Mouse (Mus musculus): ENCODE measurements at regions not wholly inside any gene's neighbourhood (a gene's known extent, or its start where the extent isn't known, plus 50 kb on each side); places are given as distances from the start of the nearest gene placed in this dataset.

- intact Hi-C loops (cut with DNase I): no loop called here
- no peak for DNase-seq (ENCODE audit: extremely low spot score in 1 of 2, low spot score in 2 of 2)
Observed at GRCm38 (mm10) chr13:43852888-43853287, 68.3 kb downstream of the Cd83 start.

- DNase-seq (ENCODE audit: extremely low spot score in 1 of 2, low spot score in 2 of 2): no peak
- intact Hi-C loops (cut with DNase I): no loop called here
Observed at GRCm38 (mm10) chr13:43854973-43855372, 70.4 kb downstream of the Cd83 start.

- no peak for DNase-seq (ENCODE audit: extremely low spot score in 1 of 2, low spot score in 2 of 2)
- intact Hi-C loops (cut with DNase I): no loop called here
Observed at GRCm38 (mm10) chr13:43860932-43861331, 76.4 kb downstream of the Cd83 start.

GRCm38 (mm10) chr13:43861424-43861823 lies 76.8 kb downstream of the Cd83 start:
- no peak for DNase-seq (ENCODE audit: extremely low spot score in 1 of 2, low spot score in 2 of 2)
- intact Hi-C loops (cut with DNase I): no loop called here

GRCm38 (mm10) chr13:43862056-43862455 lies 77.5 kb downstream of the Cd83 start:
- intact Hi-C loops (cut with DNase I): no loop called here
- no peak for DNase-seq (ENCODE audit: extremely low spot score in 1 of 2, low spot score in 2 of 2)

- intact Hi-C loops (cut with DNase I): no loop called here
- DNase-seq (ENCODE audit: extremely low spot score in 1 of 2, low spot score in 2 of 2): no peak
Observed at GRCm38 (mm10) chr13:43862586-43862985, 78.0 kb downstream of the Cd83 start.

- intact Hi-C loops (cut with DNase I): no loop called here
- DNase-seq (ENCODE audit: extremely low spot score in 1 of 2, low spot score in 2 of 2): no peak
Observed at GRCm38 (mm10) chr13:43863581-43864100, 79.1 kb downstream of the Cd83 start.

- intact Hi-C loops (cut with DNase I): no loop called here
- peak; percentile 96 to 100 for DNase-seq (ENCODE audit: extremely low spot score in 1 of 2, low spot score in 2 of 2)
Observed at GRCm38 (mm10) chr13:43864153-43864861, 79.7 kb downstream of the Cd83 start.

GRCm38 (mm10) chr13:43865036-43865435 lies 80.5 kb downstream of the Cd83 start:
- intact Hi-C loops (cut with DNase I): loop anchor here (5.0 kb wide), 1 partner anchor 867 kb away; no protein-coding TSS in a partner anchor
- peak in 1 of 2 experiments; percentile 55 for DNase-seq (ENCODE audit: extremely low spot score in 1 of 2, low spot score in 2 of 2)

GRCm38 (mm10) chr13:43875895-43876294 lies 91.3 kb downstream of the Cd83 start:
- intact Hi-C loops (cut with DNase I): no loop called here
- DNase-seq (ENCODE audit: extremely low spot score in 1 of 2, low spot score in 2 of 2): no peak

GRCm38 (mm10) chr13:43887284-43887683 lies 102.7 kb downstream of the Cd83 start:
- DNase-seq (ENCODE audit: extremely low spot score in 1 of 2, low spot score in 2 of 2): no peak
- intact Hi-C loops (cut with DNase I): no loop called here

- intact Hi-C loops (cut with DNase I): no loop called here
- DNase-seq (ENCODE audit: extremely low spot score in 1 of 2, low spot score in 2 of 2): no peak
Observed at GRCm38 (mm10) chr13:43891928-43892327, 107.4 kb downstream of the Cd83 start.

GRCm38 (mm10) chr13:43895990-43896389 lies 111.4 kb downstream of the Cd83 start:
- peak in 1 of 2 experiments; percentile 17 for DNase-seq (ENCODE audit: extremely low spot score in 1 of 2, low spot score in 2 of 2)
- intact Hi-C loops (cut with DNase I): no loop called here

GRCm38 (mm10) chr13:43897046-43897445 lies 112.5 kb downstream of the Cd83 start:
- intact Hi-C loops (cut with DNase I): no loop called here

GRCm38 (mm10) chr13:43898555-43899258 lies 114.1 kb downstream of the Cd83 start:
- no peak for DNase-seq (ENCODE audit: extremely low spot score in 1 of 2, low spot score in 2 of 2)
- intact Hi-C loops (cut with DNase I): no loop called here

More at GRCm38 (mm10) chr13:43897046-43897445, 112.5 kb downstream of the Cd83 start:
- no peak for DNase-seq (ENCODE audit: extremely low spot score in 1 of 2, low spot score in 2 of 2)

- no peak for DNase-seq (ENCODE audit: extremely low spot score in 1 of 2, low spot score in 2 of 2)
- intact Hi-C loops (cut with DNase I): no loop called here
Observed at GRCm38 (mm10) chr13:43900115-43900514, 115.5 kb downstream of the Cd83 start.

GRCm38 (mm10) chr13:43900758-43901157 lies 116.2 kb downstream of the Cd83 start:
- intact Hi-C loops (cut with DNase I): no loop called here
- DNase-seq (ENCODE audit: extremely low spot score in 1 of 2, low spot score in 2 of 2): no peak

GRCm38 (mm10) chr13:43903391-43903790 lies 118.8 kb downstream of the Cd83 start:
- intact Hi-C loops (cut with DNase I): no loop called here
- DNase-seq (ENCODE audit: extremely low spot score in 1 of 2, low spot score in 2 of 2): no peak

GRCm38 (mm10) chr13:43904291-43904690 lies 119.7 kb downstream of the Cd83 start:
- intact Hi-C loops (cut with DNase I): no loop called here
- DNase-seq (ENCODE audit: extremely low spot score in 1 of 2, low spot score in 2 of 2): no peak

- no peak for DNase-seq (ENCODE audit: extremely low spot score in 1 of 2, low spot score in 2 of 2)
- intact Hi-C loops (cut with DNase I): no loop called here
Observed at GRCm38 (mm10) chr13:43906241-43906640, 121.7 kb downstream of the Cd83 start.

Measured in left cerebral cortex, postnatal 10 days (tissue).